Mouse (Mus musculus) forebrain, embryonic 16.5 days (tissue): ENCODE data around the gene Pde4a. TPM values are rescaled to one million over a fixed set of nuclear protein-coding genes. Genes with fewer than 3 reads are reported as not detected.

Experiments
- ATAC-seq: fragments of 200-750 bp; cut with Nextera tagmentation; 2 replicates; pipeline ENCODE4 v1.8.0; 2017; ENCODE audit warnings: mild to moderate bottlenecking, moderate library complexity
- H3K27ac ChIP-seq: fragments of 300-500 bp; sonication (generic); 2 replicates; pipeline ENCODE4 v1.5.1; 2014; ENCODE audit warnings: low read length, control low read depth
- H3K27me3 ChIP-seq: fragments of 300-500 bp; sonication (generic); replicated peaks from 2 replicates; pipeline ENCODE4 v1.6.1; 2014; ENCODE audit warnings: low read length; ENCODE audit not compliant: control insufficient read depth, insufficient read depth
- H3K36me3 ChIP-seq: fragments of 300-500 bp; sonication (generic); 2 replicates; pipeline ENCODE4 v1.6.1; 2014; ENCODE audit not compliant: control insufficient read depth, insufficient read depth
- H3K4me1 ChIP-seq: fragments of 300-500 bp; sonication (generic); replicated peaks from 2 replicates; pipeline ENCODE4 v1.6.1; 2014; ENCODE audit warnings: low read length; ENCODE audit not compliant: control insufficient read depth, insufficient read depth
- H3K4me2 ChIP-seq: fragments of 300-500 bp; sonication (generic); 2 replicates; pipeline ENCODE4 v1.6.1; 2014; ENCODE audit warnings: mild to moderate bottlenecking, low read length, control low read depth
- H3K4me3 ChIP-seq: fragments of 300-500 bp; sonication (generic); replicated peaks from 2 replicates; pipeline ENCODE4 v1.5.1; 2014; ENCODE audit warnings: mild to moderate bottlenecking, low read length, control low read depth
- H3K9ac ChIP-seq: fragments of 300-500 bp; sonication (generic); replicated peaks from 2 replicates; pipeline ENCODE4 v1.6.1; 2014; ENCODE audit warnings: low read depth, low read length, control low read depth
- H3K9me3 ChIP-seq: fragments of 300-500 bp; sonication (generic); 2 replicates; pipeline ENCODE4 v1.6.1; 2016; ENCODE audit warnings: low read length; ENCODE audit not compliant: control insufficient read depth
- WGBS: fragments of 180-500 bp; shearing (Covaris S2); extraction: QIAGEN DNeasy Blood & Tissue Kit; methylation state at CpG from one replicate; pipeline ENCODE4 v1.1.7; 2014; 5-methylcytosine and 5-hydroxymethylcytosine counted together
- polyA plus RNA-seq: library from polyadenylated mRNA; unstranded; fragments of >200 nt; fragmentation: Nextera tagmentation; extraction: Ambion mirVana; gene quantifications from 2 replicates; pipeline ENCODE4 v1.2.1, GENCODE M21; 2015

Gene Pde4a
- polyA plus RNA-seq, 1 experiment from 2014 or later, result 32.0 TPM

DNA sequence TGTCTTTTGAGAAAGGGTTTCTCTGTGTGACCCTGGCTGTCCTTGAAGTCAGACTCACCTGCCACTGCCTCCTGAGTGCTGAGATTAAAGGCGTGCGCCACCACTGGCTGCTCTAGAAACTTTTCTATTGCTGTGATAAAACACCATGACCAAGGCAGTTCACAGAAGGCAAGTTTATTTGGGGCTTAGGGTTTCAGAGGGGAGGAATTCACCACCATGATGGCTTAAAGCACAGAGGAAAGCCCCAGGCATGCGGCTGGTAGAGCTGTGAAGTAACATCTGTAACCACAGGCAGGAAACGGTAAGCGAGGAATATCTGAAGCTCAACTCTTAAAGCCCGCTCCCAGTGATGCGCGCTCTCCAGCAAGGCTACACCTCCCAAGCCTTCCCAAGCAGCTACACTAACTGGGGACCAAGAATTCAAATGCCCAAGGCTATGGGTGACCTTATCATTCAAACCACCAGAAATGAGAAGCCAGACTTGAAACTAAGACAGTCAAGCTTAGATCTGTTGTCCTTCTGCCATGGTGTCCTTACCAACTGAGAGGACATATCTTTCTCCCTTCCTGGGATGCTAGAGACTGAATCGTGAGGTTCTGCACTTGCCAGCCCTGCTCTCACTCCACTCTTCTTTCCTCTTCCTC is 32.3 kb upstream of the Pde4a start:
- WGBS, result 89% methylated on average over 9 of the region's 9 CpGs
- Histone ChIP-seq H3K4me3 (no peak overlapping the region), H3K36me3 (peaks cover 2% of the 10 kb centered on the region; the same call in 1 of the 2 replicates), H3K4me2 (no peak overlapping the region), H3K4me1 (peaks cover 9% of the 10 kb centered on the region), H3K27me3 (no peaks in the 10 kb centered on the region), H3K27ac (no peak overlapping the region), H3K9ac (no peak overlapping the region), H3K9me3 (no peaks in the 10 kb centered on the region)
- ATAC-seq, result no peak

DNA sequence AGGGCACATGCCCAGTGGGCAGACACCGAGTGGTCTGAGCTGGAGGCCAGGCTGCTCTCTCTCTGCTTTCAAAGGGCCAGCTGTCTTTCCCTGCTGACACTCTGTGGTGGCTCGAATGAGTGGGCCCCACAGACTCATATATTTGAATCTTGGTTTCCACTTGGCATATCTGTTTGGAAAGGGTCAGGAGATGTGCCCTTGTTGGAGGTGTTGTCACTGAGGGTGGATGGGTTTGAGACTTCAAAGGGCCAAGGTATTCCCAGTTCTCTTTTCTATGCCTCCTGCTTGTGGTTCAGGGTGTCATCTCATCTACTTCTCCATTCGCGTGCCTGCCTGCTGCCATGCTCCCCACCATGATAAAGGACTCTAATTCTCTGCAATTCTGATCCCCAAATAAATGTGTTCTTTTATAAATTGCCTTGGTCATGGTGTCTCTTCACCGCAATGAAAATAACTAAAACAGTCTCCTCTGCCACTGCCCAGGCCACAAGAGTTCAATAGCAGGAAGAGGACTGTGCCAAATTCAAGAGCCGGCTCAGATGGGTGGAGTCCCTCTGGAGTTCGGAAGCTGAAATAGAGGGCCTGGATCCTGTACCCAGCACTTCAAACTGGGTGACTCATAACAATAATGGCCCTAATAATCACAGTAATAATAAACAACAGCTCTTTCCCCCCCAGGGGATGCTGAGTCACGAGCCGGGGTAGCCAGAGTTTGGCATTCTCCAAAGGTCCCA is 30.8 kb upstream of the Pde4a start:
- ATAC-seq, result no peak
- no peak overlapping the region for H3K27ac ChIP-seq
- H3K27me3 ChIP-seq, result no peaks in the 10 kb centered on the region
- H3K4me1 ChIP-seq, result peaks cover 9% of the 10 kb centered on the region
- H3K4me2 ChIP-seq, result no peak overlapping the region
- WGBS, result 76% methylated on average over 9 of the region's 9 CpGs
- peaks cover 8% of the 10 kb centered on the region; the same call in 1 of the 2 replicates for H3K36me3 ChIP-seq
- H3K9ac ChIP-seq, result no peak overlapping the region
- no peak overlapping the region for H3K4me3 ChIP-seq
- H3K9me3 ChIP-seq, result no peaks in the 10 kb centered on the region

DNA sequence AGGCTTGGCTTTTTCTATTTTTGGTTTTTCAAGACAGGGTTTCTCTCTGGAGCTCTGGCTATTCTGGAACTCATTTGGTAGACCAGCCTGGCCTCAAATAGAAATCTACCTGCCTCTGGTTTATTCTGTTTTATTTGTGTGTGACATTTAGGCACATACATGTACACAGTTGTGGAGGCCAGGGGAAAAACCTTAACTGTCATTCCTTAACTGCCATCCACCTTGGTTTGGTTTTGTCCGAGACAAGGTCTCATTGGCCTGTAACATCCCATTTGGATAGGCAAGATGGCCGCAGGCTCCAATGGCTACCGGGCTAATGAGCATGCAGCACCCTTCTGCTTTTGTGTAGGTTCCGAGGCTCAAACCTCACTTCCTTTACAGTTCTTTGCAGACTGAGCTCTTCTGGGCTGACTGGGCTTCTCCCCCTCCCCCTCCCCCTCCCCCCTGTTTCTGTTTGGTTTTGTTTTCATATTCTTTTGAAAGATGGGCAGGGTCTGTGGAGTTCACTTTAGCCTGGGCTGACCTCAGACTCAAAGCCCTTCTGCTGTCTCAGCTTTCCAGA is 30.1 kb upstream of the Pde4a start:
- no peak for ATAC-seq
- Histone ChIP-seq H3K27ac (no peak overlapping the region), H3K4me2 (no peak overlapping the region), H3K9me3 (no peaks in the 10 kb centered on the region), H3K4me3 (no peak overlapping the region), H3K36me3 (peaks cover 14% of the 10 kb centered on the region), H3K27me3 (no peaks in the 10 kb centered on the region), H3K9ac (no peak overlapping the region), H3K4me1 (peaks cover 7% of the 10 kb centered on the region)
- 65% methylated on average over 4 of the region's 4 CpGs for WGBS

DNA sequence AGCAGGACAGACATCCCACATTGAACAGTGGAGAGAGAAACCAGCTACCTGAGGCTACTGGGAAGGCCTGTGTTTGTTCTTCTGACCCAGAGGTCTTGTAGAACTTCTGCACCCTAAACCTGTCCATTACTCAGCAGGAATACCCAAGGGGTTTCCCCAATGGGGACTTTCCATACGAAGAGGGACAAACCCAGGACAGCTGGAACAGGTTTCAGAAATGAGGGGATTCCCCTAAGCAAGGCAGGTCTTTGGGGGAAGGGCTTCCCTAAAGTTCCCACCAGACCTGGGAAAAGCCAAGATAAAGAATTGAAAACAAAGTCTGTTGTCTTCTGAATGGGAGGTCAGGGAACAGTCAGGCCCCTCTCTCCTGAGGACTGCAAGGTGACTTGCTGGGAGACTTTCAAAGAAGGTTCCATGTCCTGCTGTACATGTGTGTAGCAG is 29.6 kb upstream of the Pde4a start:
- WGBS, result 88% methylated on average over 1 of the region's 1 CpGs
- no peaks in the 10 kb centered on the region for H3K27me3 ChIP-seq
- no peak overlapping the region for H3K4me3 ChIP-seq
- H3K9ac ChIP-seq, result no peak overlapping the region
- no peak for ATAC-seq
- no peaks in the 10 kb centered on the region for H3K9me3 ChIP-seq
- no peak overlapping the region for H3K4me2 ChIP-seq
- peaks cover 3% of the 10 kb centered on the region; the same call in 1 of the 2 replicates for H3K4me1 ChIP-seq
- H3K27ac ChIP-seq, result no peak overlapping the region
- H3K36me3 ChIP-seq, result peaks cover 19% of the 10 kb centered on the region

DNA sequence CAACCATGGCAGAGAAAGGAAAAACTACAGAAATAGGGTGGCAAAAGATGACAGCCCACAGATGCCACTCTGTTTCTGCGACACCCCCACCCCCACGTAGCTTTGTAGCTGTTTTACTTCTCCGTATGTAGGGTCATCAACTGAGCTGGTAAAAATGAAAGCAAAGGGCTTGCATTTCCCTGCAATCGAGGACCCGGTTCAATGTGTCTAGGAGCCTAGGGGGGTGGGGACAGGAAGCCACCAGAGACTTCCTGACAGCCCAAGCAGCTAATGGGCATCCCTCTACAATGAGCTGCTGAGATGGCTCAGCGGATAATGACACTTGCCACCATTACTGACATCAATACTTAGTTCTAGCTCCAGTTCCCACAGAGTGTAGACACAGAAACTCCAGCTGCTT is 29.1 kb upstream of the Pde4a start:
- Histone ChIP-seq H3K9ac (no peak overlapping the region), H3K4me1 (peaks cover 3% of the 10 kb centered on the region; the same call in 1 of the 2 replicates), H3K27ac (no peak overlapping the region), H3K36me3 (peaks cover 24% of the 10 kb centered on the region), H3K9me3 (no peaks in the 10 kb centered on the region), H3K4me2 (no peak overlapping the region), H3K27me3 (no peaks in the 10 kb centered on the region), H3K4me3 (no peak overlapping the region)
- no peak for ATAC-seq
- 82% methylated on average over 6 of the region's 6 CpGs for WGBS

DNA sequence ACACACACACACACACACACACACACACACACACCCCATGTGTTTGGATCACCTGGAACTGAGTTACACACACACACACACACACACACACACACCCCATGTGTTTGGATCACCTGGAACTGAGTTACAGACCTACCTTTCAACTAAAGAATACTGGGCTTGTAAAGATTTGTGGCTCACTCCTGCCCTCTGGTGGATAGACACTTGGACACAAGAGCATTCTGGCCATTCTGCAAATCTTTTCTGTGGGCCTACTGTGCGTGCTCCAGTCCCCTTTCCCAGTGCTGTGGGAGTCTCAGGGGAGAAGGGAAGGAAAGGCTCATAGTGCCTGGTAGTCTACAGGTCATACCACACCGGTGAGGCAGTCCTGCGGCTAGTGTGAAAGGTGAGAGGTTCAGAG is 28.3 kb upstream of the Pde4a start:
- Histone ChIP-seq H3K4me1 (no peaks in the 10 kb centered on the region), H3K9ac (no peak overlapping the region), H3K9me3 (no peaks in the 10 kb centered on the region), H3K4me2 (no peak overlapping the region), H3K36me3 (peaks cover 25% of the 10 kb centered on the region), H3K27me3 (no peaks in the 10 kb centered on the region), H3K4me3 (no peak overlapping the region), H3K27ac (no peak overlapping the region)
- WGBS, result 54% methylated on average over 3 of the region's 3 CpGs
- peak; percentile 43; the same call in 1 of the 2 replicates for ATAC-seq

DNA sequence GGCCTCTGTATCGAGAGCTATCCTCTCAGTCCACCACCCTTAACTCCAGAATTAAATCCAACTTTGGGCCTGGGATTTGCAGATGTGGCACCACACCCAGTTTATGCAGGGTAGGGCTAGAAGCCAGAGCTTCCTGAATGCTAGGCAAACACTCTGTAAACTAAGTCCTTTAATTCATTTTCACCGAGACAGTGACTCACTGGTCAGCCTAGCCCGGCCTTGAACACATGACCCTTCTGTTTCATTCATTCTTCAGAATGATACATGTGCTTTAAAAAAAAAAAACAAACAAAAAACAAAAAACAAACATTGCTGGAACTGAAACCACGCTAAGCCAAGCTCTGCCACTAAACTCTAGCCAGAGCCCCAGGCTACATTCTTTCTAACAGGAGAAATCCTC is 27.1 kb upstream of the Pde4a start:
- H3K4me3 ChIP-seq, result no peak overlapping the region
- WGBS, result 85% methylated on average over 4 of the region's 4 CpGs
- no peaks in the 10 kb centered on the region for H3K4me1 ChIP-seq
- H3K4me2 ChIP-seq, result no peak overlapping the region
- H3K27me3 ChIP-seq, result no peaks in the 10 kb centered on the region
- peaks cover 33% of the 10 kb centered on the region for H3K36me3 ChIP-seq
- H3K9me3 ChIP-seq, result no peaks in the 10 kb centered on the region
- no peak for ATAC-seq
- H3K9ac ChIP-seq, result no peak overlapping the region
- H3K27ac ChIP-seq, result no peak overlapping the region

DNA sequence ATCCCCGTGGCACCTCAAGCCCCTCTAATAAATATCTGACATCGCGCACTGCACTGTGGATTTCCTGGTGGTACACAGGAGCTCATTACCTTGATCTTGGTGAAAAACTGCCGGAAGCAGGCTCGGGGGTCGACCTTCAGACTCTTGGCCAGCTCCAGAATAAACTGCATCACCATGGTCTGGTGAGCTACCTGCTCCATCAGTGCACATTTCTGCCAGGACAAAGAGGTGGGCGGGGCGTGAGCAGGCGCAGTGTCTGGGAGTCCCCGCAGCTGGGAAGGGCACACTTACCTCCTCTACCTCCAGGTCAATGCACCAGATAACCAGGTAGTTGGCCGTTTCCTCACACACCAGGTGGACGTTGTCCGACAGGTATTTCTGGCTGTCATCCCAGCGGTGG is 23.6 kb upstream of the Pde4a start:
- Histone ChIP-seq H3K4me1 (peaks cover 6% of the 10 kb centered on the region), H3K36me3 (peaks cover 34% of the 10 kb centered on the region), H3K4me3 (no peak overlapping the region), H3K4me2 (no peak overlapping the region), H3K9me3 (no peaks in the 10 kb centered on the region), H3K9ac (no peak overlapping the region), H3K27ac (no peak overlapping the region), H3K27me3 (no peaks in the 10 kb centered on the region)
- WGBS, result 93% methylated on average over 14 of the region's 14 CpGs
- ATAC-seq, result no peak

DNA sequence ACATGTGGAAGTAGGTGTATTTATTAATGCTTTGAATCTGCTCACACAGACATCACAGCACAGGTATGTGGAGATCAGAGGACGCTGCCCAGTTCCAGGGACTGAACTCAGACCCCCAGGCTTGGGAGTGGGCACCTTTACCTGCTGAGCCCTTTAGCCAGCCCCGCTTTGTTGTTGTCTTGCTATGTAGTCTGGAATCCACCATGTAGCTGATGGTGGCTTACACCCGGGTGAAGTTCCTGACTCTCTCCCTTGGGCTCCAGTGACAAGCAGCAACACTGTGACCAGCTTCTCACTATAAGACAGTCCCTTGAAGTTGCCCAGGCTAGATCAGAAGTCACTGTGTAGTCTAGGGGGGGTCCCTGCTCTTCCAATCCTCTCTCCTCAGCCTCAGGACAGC is 21.2 kb upstream of the Pde4a start:
- no peak overlapping the region for H3K4me3 ChIP-seq
- no peaks in the 10 kb centered on the region for H3K9me3 ChIP-seq
- H3K4me1 ChIP-seq, result peaks cover 30% of the 10 kb centered on the region
- H3K27me3 ChIP-seq, result no peaks in the 10 kb centered on the region
- H3K4me2 ChIP-seq, result no peak overlapping the region
- H3K9ac ChIP-seq, result no peak overlapping the region
- no peak for ATAC-seq
- no peak overlapping the region for H3K27ac ChIP-seq
- 97% methylated on average over 3 of the region's 3 CpGs for WGBS
- peaks cover 31% of the 10 kb centered on the region for H3K36me3 ChIP-seq
